Mouse (Mus musculus) testis, adult 2 months (tissue): ENCODE data around the gene Dnah2.

ENCODE experiments used
- CTCF ChIP-seq: fragments of 200-500 bp; IDR thresholded peaks from 2 replicates; pipeline ENCODE4 v1.5.1; 2012; ENCODE audit warnings: low read depth, mild to moderate bottlenecking, inconsistent platforms, low read length, moderate library complexity; ENCODE audit not compliant: control insufficient read depth, insufficient read depth, insufficient replicate concordance
- POLR2A ChIP-seq: fragments of 200-500 bp; IDR thresholded peaks from 2 replicates; pipeline ENCODE4 v1.6.1; 2012; ENCODE audit warnings: low read depth, mild to moderate bottlenecking, inconsistent platforms, low read length, moderate library complexity; ENCODE audit not compliant: control insufficient read depth

- TF ChIP-seq POLR2A = no peak
- no peak for TF ChIP-seq CTCF
These were observed 27.4 kb upstream of the Dnah2 start for GRCm38 (mm10) chr11:69576307-69576706.
